Mouse (Mus musculus) kidney, embryonic 14.5 days (tissue): Measurements from ENCODE around the gene Cpn2. TPM values are rescaled to one million over a fixed set of nuclear protein-coding genes. Genes with fewer than 3 reads are reported as not detected.

Source experiments
- ATAC-seq: fragments of 200-750 bp; cut with Nextera tagmentation; 2 replicates; pipeline ENCODE4 v1.8.0; 2017; ENCODE audit warnings: moderate number of reproducible peaks, mild to moderate bottlenecking, moderate TSS enrichment, moderate library complexity; ENCODE audit not compliant: low FRiP score, low TSS enrichment
- H3K27ac ChIP-seq: fragments of 300-500 bp; sonication (generic); 2 replicates; pipeline ENCODE4 v1.5.1; 2014; ENCODE audit warnings: low read depth, mild to moderate bottlenecking, low read length, moderate library complexity, mixed read lengths
- H3K27me3 ChIP-seq: fragments of 300-500 bp; sonication (generic); 2 replicates; pipeline ENCODE4 v1.6.1; 2014; ENCODE audit warnings: mild to moderate bottlenecking, low read length; ENCODE audit not compliant: control insufficient read depth, insufficient read depth
- H3K36me3 ChIP-seq: fragments of 300-500 bp; sonication (generic); 2 replicates; pipeline ENCODE4 v1.6.1; 2014; ENCODE audit warnings: low read length, mixed read lengths; ENCODE audit not compliant: control insufficient read depth, insufficient read depth
- H3K4me1 ChIP-seq: fragments of 300-500 bp; sonication (generic); 2 replicates; pipeline ENCODE4 v1.6.1; 2014; ENCODE audit warnings: low read length, mixed read lengths; ENCODE audit not compliant: control insufficient read depth, insufficient read depth
- H3K4me2 ChIP-seq: fragments of 300-500 bp; sonication (generic); replicated peaks from 2 replicates; pipeline ENCODE4 v1.6.1; 2014; ENCODE audit warnings: low read depth, mild to moderate bottlenecking, low read length
- H3K4me3 ChIP-seq: fragments of 300-500 bp; sonication (generic); 2 replicates; pipeline ENCODE4 v1.5.1; 2014; ENCODE audit warnings: mild to moderate bottlenecking, low read length
- H3K9ac ChIP-seq: fragments of 300-500 bp; sonication (generic); 2 replicates; pipeline ENCODE4 v1.6.1; 2014; ENCODE audit warnings: low read depth, mild to moderate bottlenecking, low read length, moderate library complexity
- H3K9me3 ChIP-seq: fragments of 300-500 bp; sonication (generic); 2 replicates; pipeline ENCODE4 v1.6.1; 2016; ENCODE audit warnings: low read length; ENCODE audit not compliant: control insufficient read depth
- WGBS: fragments of 180-500 bp; shearing (Covaris S2); extraction: QIAGEN DNeasy Blood & Tissue Kit; methylation state at CpG from one replicate; pipeline ENCODE4 v1.1.7; 2014; 5-methylcytosine and 5-hydroxymethylcytosine counted together
- polyA plus RNA-seq: library from polyadenylated mRNA; unstranded; fragments of >200 nt; fragmentation: Nextera tagmentation; extraction: Ambion mirVana; gene quantifications from 2 replicates; pipeline ENCODE4 v1.2.1, GENCODE M21; 2014

Cpn2 gene
- polyA plus RNA-seq, 1 experiment from 2014 or later, result not detected

DNA sequence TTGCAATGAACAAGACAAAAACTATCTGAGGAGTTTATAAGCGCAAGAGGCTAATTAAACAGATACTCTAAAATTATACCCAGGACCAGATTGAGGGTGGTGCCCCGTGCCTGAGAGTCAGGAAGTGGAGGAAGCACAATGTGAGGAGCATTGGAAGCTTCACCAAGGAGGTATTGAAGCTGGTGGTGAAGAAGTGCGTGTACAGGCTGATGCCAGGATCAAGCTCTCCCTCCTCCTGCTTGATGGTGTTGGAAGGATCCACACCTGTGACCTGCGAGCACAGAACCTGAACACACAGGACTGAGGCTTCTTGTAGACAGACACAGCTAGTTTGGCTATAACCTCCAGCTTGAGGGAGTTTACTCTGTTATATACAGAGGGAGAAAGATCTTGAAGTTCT is 38.8 kb upstream of the Cpn2 start:
- Histone ChIP-seq H3K36me3 (no peaks in the 10 kb centered on the region), H3K4me1 (peaks cover 8% of the 10 kb centered on the region; the same call in 1 of the 2 replicates), H3K9ac (no peak overlapping the region), H3K9me3 (no peaks in the 10 kb centered on the region; the same call in 1 of the 2 replicates), H3K4me3 (no peak overlapping the region), H3K27me3 (peaks cover 49% of the 10 kb centered on the region), H3K4me2 (no peak overlapping the region), H3K27ac (no peak overlapping the region)
- no peak for ATAC-seq
- 88% methylated on average over 4 of the region's 4 CpGs for WGBS

DNA sequence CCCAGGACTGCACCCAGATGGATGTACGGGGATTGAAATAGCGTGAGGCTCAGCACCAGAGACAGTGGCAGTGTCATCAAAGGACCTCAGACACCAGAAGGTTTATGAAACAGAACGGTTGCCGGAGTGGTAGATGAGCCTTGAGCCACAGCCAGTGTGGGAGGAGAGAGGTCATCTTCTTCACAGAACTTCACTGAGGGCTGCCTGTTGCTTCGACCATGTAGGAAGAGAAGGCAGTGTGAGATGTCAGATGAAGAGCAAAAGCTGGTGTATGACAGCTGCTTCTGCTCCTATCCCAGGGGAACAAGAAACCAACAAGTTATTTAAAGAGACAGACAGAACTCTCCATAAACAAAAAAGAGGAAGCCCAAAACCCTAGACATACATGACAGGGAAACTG is 36.9 kb upstream of the Cpn2 start:
- no peaks in the 10 kb centered on the region; the same call in 1 of the 2 replicates for H3K9me3 ChIP-seq
- ATAC-seq, result no peak
- H3K27ac ChIP-seq, result no peak overlapping the region
- no peak overlapping the region for H3K9ac ChIP-seq
- H3K27me3 ChIP-seq, result peaks cover 32% of the 10 kb centered on the region
- H3K4me2 ChIP-seq, result no peak overlapping the region
- 32% methylated on average over 5 of the region's 5 CpGs for WGBS
- no peak overlapping the region for H3K4me3 ChIP-seq
- peaks cover 8% of the 10 kb centered on the region; the same call in 1 of the 2 replicates for H3K4me1 ChIP-seq
- no peaks in the 10 kb centered on the region for H3K36me3 ChIP-seq

DNA sequence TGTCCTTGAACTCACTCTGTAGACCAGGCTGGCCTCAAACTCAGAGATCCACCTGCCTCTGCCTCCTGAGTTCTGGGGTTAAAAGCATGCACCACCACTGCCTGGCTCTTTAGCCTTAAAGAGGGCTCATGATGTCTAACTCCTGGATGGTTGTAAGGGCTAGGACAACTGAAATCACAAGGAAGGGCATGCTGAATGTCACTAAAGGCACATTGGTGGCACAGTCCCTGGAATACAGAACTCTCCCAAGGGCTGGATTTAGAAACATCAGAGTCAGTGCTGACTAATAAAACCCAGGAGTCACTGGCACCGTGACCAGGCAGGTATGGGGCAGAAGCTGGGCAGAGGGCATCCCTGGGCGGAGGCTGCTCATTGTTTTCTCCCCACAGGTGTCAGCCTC is 36.1 kb upstream of the Cpn2 start:
- H3K4me3 ChIP-seq, result no peak overlapping the region
- H3K27ac ChIP-seq, result no peak overlapping the region
- ATAC-seq, result no peak
- H3K27me3 ChIP-seq, result peaks cover 26% of the 10 kb centered on the region
- H3K9me3 ChIP-seq, result no peaks in the 10 kb centered on the region
- WGBS, result 63% methylated on average over 2 of the region's 2 CpGs
- H3K36me3 ChIP-seq, result no peaks in the 10 kb centered on the region
- H3K4me2 ChIP-seq, result no peak overlapping the region
- no peak overlapping the region for H3K9ac ChIP-seq
- peaks cover 4% of the 10 kb centered on the region; the same call in 1 of the 2 replicates for H3K4me1 ChIP-seq

DNA sequence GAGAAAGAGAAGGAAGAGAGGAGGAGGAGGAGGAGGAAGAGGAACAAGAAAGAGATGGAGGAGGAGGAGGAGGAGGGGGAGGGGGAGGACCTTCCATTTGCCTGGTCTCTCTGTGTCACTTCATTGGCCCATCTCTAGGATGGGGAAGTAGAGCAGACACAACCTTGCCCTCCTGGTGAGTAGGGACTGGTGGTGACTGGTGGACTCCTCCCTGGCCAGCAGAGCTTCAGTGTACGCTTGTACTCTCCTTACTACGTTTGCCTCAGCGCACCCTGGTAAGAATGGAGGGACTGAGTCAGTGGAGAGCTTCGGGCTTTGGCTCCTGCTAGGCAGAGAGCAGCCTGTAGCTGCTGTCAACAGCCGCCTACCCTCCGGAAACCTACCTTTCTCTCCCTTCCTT is 35.4 kb upstream of the Cpn2 start:
- peaks cover 20% of the 10 kb centered on the region; the same call in 1 of the 2 replicates for H3K27me3 ChIP-seq
- H3K9me3 ChIP-seq, result no peaks in the 10 kb centered on the region
- H3K4me2 ChIP-seq, result no peak overlapping the region
- H3K4me3 ChIP-seq, result no peak overlapping the region
- 83% methylated on average over 6 of the region's 6 CpGs for WGBS
- ATAC-seq, result no peak
- H3K9ac ChIP-seq, result no peak overlapping the region
- H3K4me1 ChIP-seq, result no peaks in the 10 kb centered on the region
- no peak overlapping the region for H3K27ac ChIP-seq
- H3K36me3 ChIP-seq, result no peaks in the 10 kb centered on the region

DNA sequence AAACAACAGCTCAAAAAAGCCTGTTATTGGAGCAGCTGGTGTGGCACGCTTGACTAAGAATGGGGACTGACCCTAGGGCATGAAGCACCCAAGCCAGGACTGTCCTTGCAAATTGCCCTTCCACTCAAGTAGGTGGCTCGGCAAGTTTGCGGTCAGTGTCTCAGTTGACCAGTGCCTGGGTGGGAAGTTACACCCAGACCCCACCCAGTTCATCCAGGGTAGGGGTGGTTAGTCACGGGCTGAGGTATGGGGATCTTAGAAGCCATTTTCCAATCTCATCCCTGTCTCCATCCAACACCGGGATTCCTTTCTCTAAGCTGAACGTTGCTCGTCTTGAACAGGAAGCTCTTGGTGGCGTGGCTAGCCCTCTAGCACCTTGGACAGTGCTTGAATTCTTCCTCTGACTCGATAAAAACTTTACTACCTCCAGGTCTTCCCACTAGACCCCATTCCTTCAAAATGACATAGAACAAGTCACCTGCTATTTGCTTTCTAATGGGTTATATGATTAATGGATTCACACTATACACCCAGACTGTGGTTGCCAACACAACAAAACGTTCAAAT is 32.5 kb upstream of the Cpn2 start:
- 70% methylated on average over 10 of the region's 10 CpGs for WGBS
- no peak overlapping the region for H3K27ac ChIP-seq
- no peak overlapping the region for H3K9ac ChIP-seq
- H3K9me3 ChIP-seq, result no peaks in the 10 kb centered on the region
- no peaks in the 10 kb centered on the region for H3K4me1 ChIP-seq
- H3K27me3 ChIP-seq, result 0 out of 2 replicates have a peak, but pooled peaks cover 5% of the 10 kb centered on the region
- no peak overlapping the region for H3K4me3 ChIP-seq
- H3K4me2 ChIP-seq, result no peak overlapping the region
- ATAC-seq, result no peak
- no peaks in the 10 kb centered on the region for H3K36me3 ChIP-seq

DNA sequence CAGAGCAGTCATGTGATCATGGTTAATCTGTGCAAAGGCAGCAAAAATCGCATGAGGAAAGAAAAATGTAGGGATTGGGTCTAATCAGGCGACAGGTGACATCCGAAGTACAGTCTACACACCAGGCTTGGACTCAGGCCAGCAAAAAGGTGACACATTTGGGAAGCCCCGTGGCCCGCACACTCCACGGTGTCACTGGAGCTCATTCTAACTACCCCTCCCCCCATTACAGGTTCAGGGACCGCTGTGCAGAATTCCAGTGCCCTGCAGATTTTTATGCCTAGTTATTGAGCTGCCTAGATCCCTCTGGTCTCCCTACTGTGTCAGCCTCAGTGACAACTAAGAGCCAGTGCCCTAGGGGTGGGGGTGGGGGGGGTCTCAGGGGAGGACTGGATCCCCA is 30.2 kb upstream of the Cpn2 start:
- no peaks in the 10 kb centered on the region for H3K4me1 ChIP-seq
- H3K36me3 ChIP-seq, result no peaks in the 10 kb centered on the region
- 0 out of 2 replicates have a peak, but pooled peaks cover 3% of the 10 kb centered on the region for H3K27me3 ChIP-seq
- no peak overlapping the region for H3K4me2 ChIP-seq
- no peak overlapping the region for H3K4me3 ChIP-seq
- no peak for ATAC-seq
- no peaks in the 10 kb centered on the region for H3K9me3 ChIP-seq
- no peak overlapping the region for H3K9ac ChIP-seq
- WGBS, result 88% methylated on average over 7 of the region's 7 CpGs
- no peak overlapping the region for H3K27ac ChIP-seq

DNA sequence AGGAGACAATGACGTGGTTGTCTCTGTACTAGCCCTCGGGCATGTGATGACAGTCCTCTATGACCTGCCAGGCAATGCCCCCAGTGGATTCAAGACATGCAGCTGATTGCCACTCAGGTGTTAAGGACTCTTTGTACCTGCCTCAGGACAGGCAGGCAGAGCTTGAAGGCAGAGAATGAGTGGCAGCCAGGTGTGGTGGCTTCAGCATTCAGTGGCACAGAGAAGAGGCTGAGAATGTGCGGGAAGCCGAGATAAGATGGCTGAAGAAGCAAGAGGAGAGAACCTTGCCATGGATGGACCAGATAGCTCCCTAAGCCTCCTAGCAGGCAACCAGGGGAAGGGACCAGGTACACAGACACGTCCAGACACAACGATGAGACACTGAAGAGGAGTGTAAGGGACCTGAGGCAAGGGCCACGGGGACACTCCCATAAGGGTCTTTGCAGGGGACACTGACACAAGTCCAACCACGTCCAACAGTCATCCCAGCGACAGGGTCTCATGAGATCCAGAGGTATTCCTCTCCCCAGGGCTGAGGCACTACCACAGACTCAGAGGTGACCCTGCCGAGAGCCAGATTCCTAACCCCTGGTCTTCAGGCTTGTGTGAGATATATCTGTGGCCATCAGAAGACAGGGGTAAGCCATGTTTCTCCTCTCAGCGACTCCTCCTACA is 29.4 kb upstream of the Cpn2 start:
- Histone ChIP-seq H3K4me3 (no peak overlapping the region), H3K27me3 (0 out of 2 replicates have a peak, but pooled peaks cover 3% of the 10 kb centered on the region), H3K9me3 (no peaks in the 10 kb centered on the region), H3K36me3 (no peaks in the 10 kb centered on the region), H3K4me2 (no peak overlapping the region), H3K4me1 (no peaks in the 10 kb centered on the region), H3K9ac (no peak overlapping the region), H3K27ac (no peak overlapping the region)
- 92% methylated on average over 11 of the region's 11 CpGs for WGBS
- ATAC-seq, result no peak

DNA sequence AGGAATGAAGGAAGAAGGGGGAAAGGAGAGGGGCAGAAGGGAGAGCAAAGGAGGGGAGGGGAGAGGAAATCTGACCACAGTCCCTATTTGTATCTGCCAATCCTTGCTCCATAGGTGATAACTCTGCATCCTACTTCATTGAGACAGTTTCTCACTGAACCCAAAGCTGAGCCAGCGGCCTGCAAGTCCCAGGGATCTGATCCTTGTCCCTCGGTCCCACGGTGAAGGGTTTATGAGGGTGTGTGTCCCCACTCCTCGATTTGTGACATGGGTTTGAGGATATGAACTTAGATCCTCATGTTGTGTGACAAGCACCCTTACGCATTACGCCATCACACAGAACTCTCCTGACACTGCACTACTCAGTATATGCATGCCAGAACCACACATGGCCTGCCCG is 27.8 kb upstream of the Cpn2 start:
- no peak for ATAC-seq

DNA sequence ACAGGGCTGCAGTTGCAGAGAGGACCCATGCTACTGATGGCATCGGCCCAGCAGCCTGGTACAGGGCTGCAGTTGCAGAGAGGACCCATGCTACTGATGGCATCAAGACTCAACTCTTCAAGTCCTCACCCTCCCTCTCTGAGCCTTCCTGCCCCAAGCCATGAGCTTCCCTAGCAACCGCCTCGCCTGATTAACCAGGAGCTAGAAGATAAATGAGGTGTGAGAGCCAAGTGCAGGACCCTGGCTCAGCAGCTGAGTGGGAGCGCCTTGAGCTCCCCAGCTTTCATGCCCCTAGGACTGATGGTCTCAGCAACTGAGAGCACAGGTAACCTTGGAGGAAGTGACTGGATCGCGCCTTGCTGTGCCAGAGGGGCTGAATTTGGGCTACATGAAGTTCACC is 23.1 kb upstream of the Cpn2 start:
- H3K4me3 ChIP-seq, result no peak overlapping the region
- WGBS, result 49% methylated on average over 6 of the region's 6 CpGs
- H3K9ac ChIP-seq, result no peak overlapping the region
- peaks cover 7% of the 10 kb centered on the region; the same call in 1 of the 2 replicates for H3K4me1 ChIP-seq
- H3K36me3 ChIP-seq, result no peaks in the 10 kb centered on the region
- peak; percentile 74 for ATAC-seq
- no peaks in the 10 kb centered on the region for H3K9me3 ChIP-seq
- no peak overlapping the region for H3K4me2 ChIP-seq
- no peaks in the 10 kb centered on the region; the same call in 1 of the 2 replicates for H3K27me3 ChIP-seq
- H3K27ac ChIP-seq, result no peak overlapping the region

More for the DNA sequence above, 27.8 kb upstream of the Cpn2 start:
- no peak overlapping the region for H3K4me2 ChIP-seq
- 0 out of 2 replicates have a peak, but pooled peaks cover 3% of the 10 kb centered on the region for H3K27me3 ChIP-seq
- H3K36me3 ChIP-seq, result no peaks in the 10 kb centered on the region
- peaks cover 6% of the 10 kb centered on the region; the same call in 1 of the 2 replicates for H3K4me1 ChIP-seq
- no peaks in the 10 kb centered on the region for H3K9me3 ChIP-seq
- 85% methylated on average over 7 of the region's 7 CpGs for WGBS
- no peak overlapping the region for H3K27ac ChIP-seq
- H3K4me3 ChIP-seq, result no peak overlapping the region
- H3K9ac ChIP-seq, result no peak overlapping the region
